Mouse (Mus musculus) megakaryocyte, embryonic 14.5 days (primary cell): ENCODE data around the gene Ank3.

Experiments used
- FLI1 ChIP-seq: IDR thresholded peaks from 2 replicates; pipeline ENCODE4 v1.6.1; 2012; ENCODE audit warnings: low read length, inconsistent platforms, mixed read lengths
- GATA1 ChIP-seq: IDR thresholded peaks from 3 replicates; pipeline ENCODE4 v1.6.1; 2012; ENCODE audit warnings: mixed read lengths, low read length, inconsistent platforms, borderline replicate concordance

- TF ChIP-seq GATA1 (no peak), FLI1 (no peak)
Measured at GRCm38 (mm10) chr10:70069321-70069720, 670.7 kb downstream of the Ank3 start.
